Mouse (Mus musculus) CH12.LX (cell line): ENCODE data around the gene Slc25a21. TPM values are rescaled to one million over a fixed set of nuclear protein-coding genes. Genes with fewer than 3 reads are reported as not detected.

ENCODE experiments used
- DNase-seq: peaks from one replicate; pipeline ENCODE4 v3.0.0-alpha.2; 2013; ENCODE audit errors: extremely low read depth
- H3K27ac ChIP-seq: 2 replicates; pipeline ENCODE4 v1.5.1; 2012; ENCODE audit warnings: low read depth, mild to moderate bottlenecking, control low read depth, moderate library complexity; ENCODE audit not compliant: insufficient read depth
- H3K27me3 ChIP-seq: replicated peaks from 2 replicates; pipeline ENCODE3; 2012; ENCODE audit warnings: inconsistent platforms
- H3K36me3 ChIP-seq, 2 experiments: replicated peaks in 1 of 2; 2 replicates each; pipeline versions ENCODE3 to v1.6.1; 2012; ENCODE audit warnings: inconsistent platforms in 1 of 2, low read length in 1 of 2, mild to moderate bottlenecking in 1 of 2, mixed read lengths in 1 of 2, moderate library complexity in 1 of 2; ENCODE audit not compliant: control insufficient read depth in 1 of 2, insufficient read depth in 1 of 2
- H3K4me1 ChIP-seq, 2 experiments: 2 replicates each; pipeline ENCODE4 v1.6.1; 2012; ENCODE audit warnings: inconsistent platforms in 1 of 2, moderate library complexity in 1 of 2; ENCODE audit not compliant: insufficient read depth in 2 of 2, control insufficient read depth in 1 of 2
- H3K4me2 ChIP-seq: 2 replicates; pipeline ENCODE4 v1.6.1; 2012; ENCODE audit warnings: low read depth, mild to moderate bottlenecking, control low read depth; ENCODE audit not compliant: poor library complexity, insufficient read depth, severe bottlenecking
- H3K4me3 ChIP-seq, 3 experiments: fragments of 150-350 bp in 1 of 3; sonication (generic) in 1 of 3; replicated peaks in 1 of 3; 2 replicates each; pipeline versions ENCODE3 to v1.5.1; 2011 to 2012; ENCODE audit warnings: low read depth in 2 of 3, low read length in 2 of 3, mild to moderate bottlenecking in 2 of 3, moderate library complexity in 2 of 3, control low read depth in 1 of 3, improper control_type of control experiment in 1 of 3, inconsistent platforms in 1 of 3, mixed read lengths in 1 of 3; ENCODE audit not compliant: poor library complexity in 1 of 3
- H3K79me2 ChIP-seq: replicated peaks from 2 replicates; pipeline ENCODE4 v1.6.1; 2012; ENCODE audit warnings: mild to moderate bottlenecking, moderate library complexity; ENCODE audit not compliant: control insufficient read depth, poor library complexity, insufficient read depth, severe bottlenecking; ENCODE audit errors: extremely low read depth
- H3K9ac ChIP-seq: 2 replicates; pipeline ENCODE4 v1.6.1; 2012; ENCODE audit warnings: low read depth, mild to moderate bottlenecking, control low read depth, moderate library complexity; ENCODE audit not compliant: insufficient read depth
- H3K9me3 ChIP-seq: replicated peaks from 2 replicates; pipeline ENCODE3; 2012; ENCODE audit warnings: low read length, inconsistent platforms, mixed read lengths
- BHLHE40 ChIP-seq: IDR thresholded peaks from 2 replicates; pipeline ENCODE4 v1.6.1; 2011; ENCODE audit warnings: mild to moderate bottlenecking, low read depth, low read length, improper control_type of control experiment
- E2F4 ChIP-seq: IDR thresholded peaks from 2 replicates; pipeline ENCODE4 v1.6.1; 2011; ENCODE audit warnings: low read depth, low read length, improper control_type of control experiment; ENCODE audit not compliant: insufficient replicate concordance
- ETS1 ChIP-seq: conservative IDR thresholded peaks from 2 replicates; pipeline ENCODE4 v1.6.1; 2012; ENCODE audit warnings: low read depth, mild to moderate bottlenecking, inconsistent platforms, low read length, improper control_type of control experiment, moderate library complexity
- HCFC1 ChIP-seq: IDR thresholded peaks from 2 replicates; pipeline ENCODE4 v1.6.1; 2012; ENCODE audit warnings: low read depth, mild to moderate bottlenecking, inconsistent platforms, low read length, improper control_type of control experiment
- IRF4 ChIP-seq: IDR thresholded peaks from 2 replicates; pipeline ENCODE4 v1.6.1; 2014; ENCODE audit warnings: low read depth, mild to moderate bottlenecking, inconsistent platforms, low read length, improper control_type of control experiment
- MAFK ChIP-seq: IDR thresholded peaks from 2 replicates; pipeline ENCODE4 v1.6.1; 2011; ENCODE audit warnings: low read length, improper control_type of control experiment; ENCODE audit not compliant: insufficient replicate concordance
- MAX ChIP-seq: IDR thresholded peaks from 2 replicates; pipeline ENCODE4 v1.6.1; 2011; ENCODE audit warnings: low read length, improper control_type of control experiment
- MYC ChIP-seq: IDR thresholded peaks from 2 replicates; pipeline ENCODE4 v1.6.1; 2011; ENCODE audit warnings: low read depth, mild to moderate bottlenecking, improper control_type of control experiment, low read length
- NELFE ChIP-seq: IDR thresholded peaks from 2 replicates; pipeline ENCODE4 v1.6.1; 2011; ENCODE audit warnings: low read depth, low read length, improper control_type of control experiment
- NRF1 ChIP-seq: IDR thresholded peaks from 2 replicates; pipeline ENCODE4 v1.6.1; 2014; ENCODE audit warnings: low read depth, mild to moderate bottlenecking, inconsistent platforms, low read length, improper control_type of control experiment, moderate library complexity
- PAX5 ChIP-seq: IDR thresholded peaks from 2 replicates; pipeline ENCODE4 v1.6.1; 2012; ENCODE audit warnings: low read length, inconsistent platforms, mixed read lengths
- POLR2AphosphoS2 ChIP-seq: IDR thresholded peaks from 2 replicates; pipeline ENCODE4 v1.6.1; 2011; ENCODE audit warnings: low read depth, low read length, improper control_type of control experiment
- dilution Hi-C: fragments of 300-500 bp; cut with MboI; formaldehyde crosslinking; loops from 2 replicates; pipeline ENCODE4 v1.14.3; 2020; ENCODE audit warnings: low sequenced_read_pairs; ENCODE audit not compliant: extremely low pct_unique_long_range_greater_than_20kb, extremely low pct_ligation_motif_present
- in situ Hi-C: fragments of 300-500 bp; cut with MboI; formaldehyde crosslinking; loops from 3 replicates; pipeline ENCODE4 v1.14.3; 2019; ENCODE audit warnings: low sequenced_read_pairs, low pct_ligation_motif_present, low pct_unique_long_range_greater_than_20kb, mixed read lengths
- polyA plus RNA-seq: library from polyadenylated mRNA; unstranded; fragments of >175 nt; gene quantifications from 2 replicates; pipeline ENCODE4 v1.2.1, GENCODE M21; 2012; ENCODE audit warnings: low read depth; ENCODE audit not compliant: insufficient read length
- total RNA-seq, 2 experiments: library from RNA; depleted of rRNA; stranded (reverse); fragments of 300-350 nt in 1 of 2; fragments of >200 nt in 1 of 2; gene quantifications; 2 replicates each; pipeline ENCODE4 v1.2.3; 2012 to 2014

The Slc25a21 gene
- total and polyA plus RNA-seq, 3 experiments = not detected

- Histone ChIP-seq H3K4me3 (peak overlapping the region in 1 of 3 experiments; percentile 51), H3K27me3 (no peaks in the 10 kb centered on the region), H3K36me3 (no peaks in the 10 kb centered on the region), H3K4me1 (peaks cover 0 to 5% of the 10 kb centered on the region in 2 experiments; a peak in 1 of 4 replicates), H3K9me3 (no peaks in the 10 kb centered on the region), H3K27ac (no peak overlapping the region), H3K79me2 (no peaks in the 10 kb centered on the region), H3K4me2 (peak overlapping the region; percentile 47), H3K9ac (peak overlapping the region; percentile 13; the same call in 1 of the 2 replicates)
- in situ Hi-C loops (no loop called here), dilution Hi-C loops (no loop called here)
- no peak for DNase-seq
- TF ChIP-seq MAX (no peak), E2F4 (no peak), NRF1 (no peak), MAFK (no peak), NELFE (no peak), POLR2AphosphoS2 (no peak), BHLHE40 (no peak), MYC (no peak), HCFC1 (no peak)
Observed at GRCm38 (mm10) chr12:57211353-57212311, 14.4 kb upstream of the Slc25a21 start.

GRCm38 (mm10) chr12:57204276-57204851 lies 7.1 kb upstream of the Slc25a21 start:
- in situ Hi-C loops = no loop called here
- no peak overlapping the region for H3K27ac ChIP-seq
- H3K9me3 ChIP-seq = no peaks in the 10 kb centered on the region
- H3K36me3 ChIP-seq = no peaks in the 10 kb centered on the region
- no peaks in the 10 kb centered on the region for H3K27me3 ChIP-seq
- no peak overlapping the region for H3K9ac ChIP-seq
- TF ChIP-seq IRF4 (no peak), PAX5 (no peak), ETS1 (peak; percentile 81), NELFE (no peak)
- no peak for DNase-seq
- H3K4me1 ChIP-seq = no peaks in the 10 kb centered on the region
- no peaks in the 10 kb centered on the region for H3K79me2 ChIP-seq
- no peak overlapping the region for H3K4me3 ChIP-seq
- no peak overlapping the region for H3K4me2 ChIP-seq
- dilution Hi-C loops = no loop called here
